Mouse (Mus musculus) embryonic fibroblast, embryonic 13.5 days (primary cell): Measurements from ENCODE around the gene Adra1b.

ENCODE experiments used
- CTCF ChIP-seq: IDR thresholded peaks from 2 replicates; pipeline ENCODE4 v1.5.1; 2011; ENCODE audit warnings: mild to moderate bottlenecking, control low read depth, low read length, moderate library complexity, borderline replicate concordance; ENCODE audit not compliant: insufficient read depth
- POLR2A ChIP-seq: IDR thresholded peaks from 2 replicates; pipeline ENCODE4 v1.6.1; 2011; ENCODE audit warnings: low read depth, mild to moderate bottlenecking, control low read depth, low read length, moderate library complexity

- TF ChIP-seq POLR2A (no peak), CTCF (no peak)
These were observed 173.2 kb downstream of the Adra1b start for GRCm38 (mm10) chr11:43727796-43728195.
